Mouse (Mus musculus): ENCODE data around the gene Fpr-rs6.

Gene Fpr-rs6

GRCm38 (mm10) chr17:20182997-20183396 lies at the start of gene Fpr-rs6:
TSS of gene Fpr-rs6 (minus strand) at chr17:20183097.
- no peak for DNase-seq (ENCODE audit: extremely low spot score, low spot score)
